Comparison of ENCODE assay signal across 9 mouse cellular contexts in genomic region chr4:45819208-45819931, GRCm38 (mm10). TPM values are rescaled to one million over a fixed set of nuclear protein-coding genes. Genes with fewer than 3 reads are reported as not detected.
DNase-seq lines count a peak whose midpoint lies in the region; ATAC-seq and TF ChIP-seq lines count a peak whose summit lies in the region.
"Had no signal": no experiment of that assay in that cellular context is flagged by ENCODE, and none has a peak within 500 bp of the region (broad histone marks: within the 10 kb centered on the region; RNA-seq: fewer than 3 reads in every experiment).

No protein-coding gene starts in this region.

- WGBS in kidney, embryonic 16.5 days, result under 1% methylated on average over 17 of the region's 17 CpGs
- WGBS in embryonic facial prominence, embryonic 13.5 days, result 3% methylated on average over 17 of the region's 17 CpGs
- under 1% methylated on average over 17 of the region's 17 CpGs for WGBS in heart, postnatal 0 days
- WGBS in limb, embryonic 11.5 days, result under 1% methylated on average over 17 of the region's 17 CpGs
- WGBS in midbrain, embryonic 11.5 days, result 2% methylated on average over 17 of the region's 17 CpGs

- H3K36me3 ChIP-seq in kidney, embryonic 16.5 days (ENCODE audit: insufficient read depth, low read length), result no peaks in the 10 kb centered on the region
- H3K36me3 ChIP-seq in embryonic facial prominence, embryonic 13.5 days, result no peaks in the 10 kb centered on the region
- H3K36me3 ChIP-seq in heart, postnatal 0 days (replicated peaks; ENCODE audit: control insufficient read depth, insufficient read depth, low read length), result no peaks in the 10 kb centered on the region
- H3K36me3 ChIP-seq in limb, embryonic 11.5 days (ENCODE audit: control insufficient read depth, insufficient read depth, low read length), result no peaks in the 10 kb centered on the region
- no peaks in the 10 kb centered on the region for H3K36me3 ChIP-seq in midbrain, embryonic 11.5 days (ENCODE audit: control insufficient read depth, insufficient read depth, low read length)

- peaks cover 16% of the 10 kb centered on the region for H3K4me1 ChIP-seq in kidney, embryonic 16.5 days (ENCODE audit: insufficient read depth, low read length)
- H3K4me1 ChIP-seq in embryonic facial prominence, embryonic 13.5 days, result peaks cover 18% of the 10 kb centered on the region
- H3K4me1 ChIP-seq in heart, postnatal 0 days (ENCODE audit: control insufficient read depth, insufficient read depth), result peaks cover 19% of the 10 kb centered on the region
- H3K4me1 ChIP-seq in limb, embryonic 11.5 days (ENCODE audit: control insufficient read depth, insufficient read depth, low read length), result peaks cover 18% of the 10 kb centered on the region
- peaks cover 47% of the 10 kb centered on the region for H3K4me1 ChIP-seq in midbrain, embryonic 11.5 days (ENCODE audit: control insufficient read depth, insufficient read depth, low read length)

- peak overlapping the region; percentile 61 for H3K4me2 ChIP-seq in kidney, embryonic 16.5 days (replicated peaks; ENCODE audit: low read depth, low read length)
- peak overlapping the region; percentile 60 for H3K4me2 ChIP-seq in embryonic facial prominence, embryonic 13.5 days
- peak overlapping the region; percentile 64 for H3K4me2 ChIP-seq in heart, postnatal 0 days (ENCODE audit: low read depth, low read length)
- peak overlapping the region; percentile 56 for H3K4me2 ChIP-seq in limb, embryonic 11.5 days (ENCODE audit: low read depth, severe bottlenecking)
- H3K4me2 ChIP-seq in midbrain, embryonic 11.5 days, result peak overlapping the region; percentile 27

- ATAC-seq in kidney, embryonic 16.5 days (ENCODE audit: low FRiP score, low TSS enrichment), result peak; percentile 72
- no peak for ATAC-seq in embryonic facial prominence, embryonic 13.5 days (ENCODE audit: insufficient number of reproducible peaks, insufficient read depth, low FRiP score, low TSS enrichment, low read depth)
- ATAC-seq in heart, postnatal 0 days (ENCODE audit: insufficient read depth, low read depth), result peak; percentile 89
- peak; percentile 19; the same call in 1 of the 2 replicates for ATAC-seq in limb, embryonic 11.5 days (ENCODE audit: insufficient number of reproducible peaks, low FRiP score, low TSS enrichment, low read depth)
- peak; percentile 72 for ATAC-seq in midbrain, embryonic 11.5 days (ENCODE audit: low FRiP score)
- ATAC-seq in monocyte, adult 5-6 weeks (replicated peaks; ENCODE audit: insufficient number of reproducible peaks, low FRiP score, low TSS enrichment, poor library complexity, severe bottlenecking), result no peak

- TF ChIP-seq CTCF in heart, postnatal 0 days (IDR thresholded peaks at IDR 0.05; ENCODE audit: low read depth), result no peak

- H3K9ac ChIP-seq in kidney, embryonic 16.5 days (replicated peaks; ENCODE audit: low read length), result 0 out of 2 replicates have a peak overlapping the region, but pooled peaks have one; percentile 0
- H3K9ac ChIP-seq in embryonic facial prominence, embryonic 13.5 days, result peak overlapping the region; percentile 54; the same call in 1 of the 2 replicates
- peak overlapping the region; percentile 55; the same call in 1 of the 2 replicates for H3K9ac ChIP-seq in heart, postnatal 0 days (replicated peaks; ENCODE audit: low read depth, low read length)
- H3K9ac ChIP-seq in limb, embryonic 11.5 days (ENCODE audit: low read length), result no peak overlapping the region
- peak overlapping the region; percentile 54; the same call in 1 of the 2 replicates for H3K9ac ChIP-seq in midbrain, embryonic 11.5 days (ENCODE audit: low read length)

- H3K4me3 ChIP-seq in kidney, embryonic 16.5 days (ENCODE audit: low read length), result peak overlapping the region; percentile 39
- H3K4me3 ChIP-seq in embryonic facial prominence, embryonic 13.5 days, result peak overlapping the region; percentile 30
- H3K4me3 ChIP-seq in heart, postnatal 0 days (ENCODE audit: low read depth, low read length), result peak overlapping the region; percentile 29
- 0 out of 2 replicates have a peak overlapping the region, but pooled peaks have one; percentile 11 for H3K4me3 ChIP-seq in limb, embryonic 11.5 days (ENCODE audit: low read depth, low read length)
- no peak overlapping the region for H3K4me3 ChIP-seq in midbrain, embryonic 11.5 days (ENCODE audit: low read depth, low read length)

- no peak overlapping the region for H3K27ac ChIP-seq in kidney, embryonic 16.5 days (ENCODE audit: low read length)
- peak overlapping the region; percentile 71 for H3K27ac ChIP-seq in embryonic facial prominence, embryonic 13.5 days
- H3K27ac ChIP-seq in heart, postnatal 0 days (ENCODE audit: low read depth), result peak overlapping the region; percentile 99
- peak overlapping the region; percentile 25; the same call in 1 of the 2 replicates for H3K27ac ChIP-seq in limb, embryonic 11.5 days (replicated peaks; ENCODE audit: low read depth, low read length)
- H3K27ac ChIP-seq in midbrain, embryonic 11.5 days (ENCODE audit: low read depth, low read length), result peak overlapping the region; percentile 90

- no peak for DNase-seq in kidney, adult 8-10 months
- peak; percentile 94 for DNase-seq in heart, postnatal 0 days (ENCODE audit: low spot score)
- DNase-seq in limb, embryonic 11.5 days (ENCODE audit: low spot score), result peak; percentile 77
- DNase-seq in midbrain, embryonic 11.5 days (ENCODE audit: low spot score, missing footprints), result peak; percentile 96
- DNase-seq in thymus, postnatal 10 days (ENCODE audit: low spot score in 2 of 2), result no peak

- H3K9me3 ChIP-seq in kidney, embryonic 16.5 days (ENCODE audit: low read length), result no peaks in the 10 kb centered on the region
- H3K9me3 ChIP-seq in embryonic facial prominence, embryonic 13.5 days, result no peaks in the 10 kb centered on the region
- no peaks in the 10 kb centered on the region for H3K9me3 ChIP-seq in heart, postnatal 0 days (replicated peaks; ENCODE audit: control insufficient read depth, low read length)
- H3K9me3 ChIP-seq in limb, embryonic 11.5 days (ENCODE audit: control insufficient read depth, low read length), result no peaks in the 10 kb centered on the region
- H3K9me3 ChIP-seq in midbrain, embryonic 11.5 days (ENCODE audit: control insufficient read depth, low read length), result no peaks in the 10 kb centered on the region

- TF ChIP-seq EP300 in heart, postnatal 0 days (IDR thresholded peaks at IDR 0.05; ENCODE audit: low read depth), result peak; percentile 60; the same call in 1 of the 2 replicates

- H3K27me3 ChIP-seq in kidney, embryonic 16.5 days (ENCODE audit: insufficient read depth, low read length), result peaks cover 18% of the 10 kb centered on the region
- H3K27me3 ChIP-seq in embryonic facial prominence, embryonic 13.5 days, result peaks cover 48% of the 10 kb centered on the region
- H3K27me3 ChIP-seq in heart, postnatal 0 days (ENCODE audit: control insufficient read depth, insufficient read depth, low read length), result peaks cover 7% of the 10 kb centered on the region
- peaks cover 5% of the 10 kb centered on the region for H3K27me3 ChIP-seq in limb, embryonic 11.5 days (ENCODE audit: control insufficient read depth, insufficient read depth, low read length)
- H3K27me3 ChIP-seq in midbrain, embryonic 11.5 days (ENCODE audit: control insufficient read depth, insufficient read depth, low read length), result peaks cover 7% of the 10 kb centered on the region; the same call in 1 of the 2 replicates

RNA-seq across cellular contexts. Expression of gene Igfbpl1, which starts 7.4 kb away (rescaled TPM):
- 0.12 TPM in 1 of 2 replicates, not detected in the other for polyA plus RNA-seq in kidney, embryonic 16.5 days (2015; fragmentation: Nextera tagmentation; extraction: Ambion mirVana)
- polyA plus RNA-seq in embryonic facial prominence, embryonic 13.5 days (2015; fragmentation: Nextera tagmentation; extraction: Ambion mirVana), result 1.1 and 1.2 TPM in 2 replicates
- total RNA-seq in heart, postnatal 0 days (2014; rRNA removed; ENCODE audit: low replicate concordance), result 9.3 and 9.7 TPM in 2 replicates
- 1.6 and 2.0 TPM in 2 replicates for polyA plus RNA-seq in heart, postnatal 0 days (2015; fragmentation: Nextera tagmentation; extraction: Ambion mirVana)
- 0.52 and 0.67 TPM in 2 replicates for polyA plus RNA-seq in limb, embryonic 11.5 days (2014; fragmentation: Nextera tagmentation; extraction: Ambion mirVana)
- 55.9 and 57.5 TPM in 2 replicates for polyA plus RNA-seq in midbrain, embryonic 11.5 days (2014; fragmentation: Nextera tagmentation; extraction: Ambion mirVana)
- total RNA-seq in monocyte, adult 5-6 weeks (2017), result not detected in 3 replicates

RNA-seq across cellular contexts. Expression of gene Aldh1b1, which starts 20.5 kb away (rescaled TPM):
- 10.7 and 11.8 TPM in 2 replicates for polyA plus RNA-seq in kidney, embryonic 16.5 days (2015; fragmentation: Nextera tagmentation; extraction: Ambion mirVana)
- polyA plus RNA-seq in embryonic facial prominence, embryonic 13.5 days (2015; fragmentation: Nextera tagmentation; extraction: Ambion mirVana), result 4.3 and 6.7 TPM in 2 replicates
- total RNA-seq in heart, postnatal 0 days (2014; rRNA removed; ENCODE audit: low replicate concordance), result 238 and 284 TPM in 2 replicates
- 200 and 211 TPM in 2 replicates for polyA plus RNA-seq in heart, postnatal 0 days (2015; fragmentation: Nextera tagmentation; extraction: Ambion mirVana)
- polyA plus RNA-seq in limb, embryonic 11.5 days (2014; fragmentation: Nextera tagmentation; extraction: Ambion mirVana), result 0.58 and 0.99 TPM in 2 replicates
- polyA plus RNA-seq in midbrain, embryonic 11.5 days (2014; fragmentation: Nextera tagmentation; extraction: Ambion mirVana), result 3.1 TPM in 2 replicates
- total RNA-seq in monocyte, adult 5-6 weeks (2017), result 5.1 to 16.0 TPM (median 5.4 TPM) in 3 replicates

RNA-seq across cellular contexts. Expression of gene Stra6l, which starts 29.1 kb away (rescaled TPM):
- polyA plus RNA-seq in kidney, embryonic 16.5 days (2015; fragmentation: Nextera tagmentation; extraction: Ambion mirVana), result 0.92 and 1.2 TPM in 2 replicates
- polyA plus RNA-seq in embryonic facial prominence, embryonic 13.5 days (2015; fragmentation: Nextera tagmentation; extraction: Ambion mirVana), result 0.06 TPM in 1 of 2 replicates, not detected in the other
- total RNA-seq in heart, postnatal 0 days (2014; rRNA removed; ENCODE audit: low replicate concordance), result 0.19 TPM in 1 of 2 replicates, not detected in the other
- 0.12 and 0.18 TPM in 2 replicates for polyA plus RNA-seq in heart, postnatal 0 days (2015; fragmentation: Nextera tagmentation; extraction: Ambion mirVana)
- 2.8 and 3.1 TPM in 2 replicates for polyA plus RNA-seq in limb, embryonic 11.5 days (2014; fragmentation: Nextera tagmentation; extraction: Ambion mirVana)
- 0.11 and 0.59 TPM in 2 replicates for polyA plus RNA-seq in midbrain, embryonic 11.5 days (2014; fragmentation: Nextera tagmentation; extraction: Ambion mirVana)
- total RNA-seq in monocyte, adult 5-6 weeks (2017), result 0.39 to 0.75 TPM (median 0.57 TPM) in 3 replicates
- total RNA-seq: left cerebral cortex, postnatal 10 days had no signal

Comparison
In these comparisons a context has a peak if more than half of its experiments do, and no peak if none do; other contexts are left out.
1. ATAC-seq: peak in kidney, embryonic 16.5 days (single experiment), heart, postnatal 0 days (single experiment), limb, embryonic 11.5 days (single experiment) and midbrain, embryonic 11.5 days (single experiment); none in embryonic facial prominence, embryonic 13.5 days (single experiment) and monocyte, adult 5-6 weeks (single experiment).
2. DNase-seq: peak in heart, postnatal 0 days (single experiment), limb, embryonic 11.5 days (single experiment) and midbrain, embryonic 11.5 days (single experiment); none in kidney, adult 8-10 months (0 of 2) and thymus, postnatal 10 days (0 of 2).
3. RNA of gene Igfbpl1, which starts 7.4 kb away (polyA plus RNA-seq): 55.9 to 57.5 TPM in midbrain, embryonic 11.5 days; 1.6 to 2.0 TPM in heart, postnatal 0 days, 1.1 to 1.2 TPM in embryonic facial prominence, embryonic 13.5 days, 0.52 to 0.67 TPM in limb, embryonic 11.5 days and 0.12 TPM in kidney, embryonic 16.5 days; every median in the first group is over 10 times any median in the second.
4. RNA of gene Aldh1b1, which starts 20.5 kb away (polyA plus RNA-seq): 200 to 211 TPM in heart, postnatal 0 days; 10.7 to 11.8 TPM in kidney, embryonic 16.5 days, 4.3 to 6.7 TPM in embryonic facial prominence, embryonic 13.5 days, 3.1 TPM in midbrain, embryonic 11.5 days and 0.58 to 0.99 TPM in limb, embryonic 11.5 days; every median in the first group is over 10 times any median in the second.
5. Peak in every context shown above with its lines, with median percentiles within 50 percentile points of each other: H3K4me2 ChIP-seq.